Mouse (Mus musculus) layer of hippocampus, adult 8-10 months (tissue): ENCODE measurements around the gene Olfr311. TPM values are rescaled to one million over a fixed set of nuclear protein-coding genes. Genes with fewer than 3 reads are reported as not detected.

Experiments used
- DNase-seq, 2 experiments: peaks; one replicate each; pipeline ENCODE4 v3.0.0; 2022; ENCODE audit warnings: low spot score in 2 of 2
- total RNA-seq, 4 experiments: library from RNA; stranded (reverse); gene quantifications; 2 replicates each; pipeline ENCODE4 v1.2.4; 2022

Olfr311 gene
- total RNA-seq, 4 experiments from 2014 or later, result not detected

DNA sequence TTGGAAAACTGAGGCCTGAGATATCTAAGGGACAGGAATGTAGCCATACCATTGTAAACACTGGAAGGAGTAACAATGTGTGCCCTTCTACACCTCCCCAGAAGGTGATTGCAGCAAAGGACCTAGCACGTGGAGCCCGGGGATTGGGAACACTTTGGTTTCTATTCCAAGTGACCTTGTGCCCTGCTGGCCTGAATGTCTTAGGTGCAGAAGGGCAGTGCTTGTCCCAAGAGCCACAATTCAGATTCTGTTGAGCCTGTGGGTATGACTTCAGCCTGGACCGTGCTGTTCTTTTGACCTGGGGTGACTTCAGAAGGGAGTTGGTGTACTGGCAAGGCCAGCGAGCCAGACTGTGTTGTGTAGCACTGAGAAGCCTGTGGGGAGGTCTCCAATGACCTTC lies 31.9 kb downstream of the Olfr311 start:
- no peak for DNase-seq

DNA sequence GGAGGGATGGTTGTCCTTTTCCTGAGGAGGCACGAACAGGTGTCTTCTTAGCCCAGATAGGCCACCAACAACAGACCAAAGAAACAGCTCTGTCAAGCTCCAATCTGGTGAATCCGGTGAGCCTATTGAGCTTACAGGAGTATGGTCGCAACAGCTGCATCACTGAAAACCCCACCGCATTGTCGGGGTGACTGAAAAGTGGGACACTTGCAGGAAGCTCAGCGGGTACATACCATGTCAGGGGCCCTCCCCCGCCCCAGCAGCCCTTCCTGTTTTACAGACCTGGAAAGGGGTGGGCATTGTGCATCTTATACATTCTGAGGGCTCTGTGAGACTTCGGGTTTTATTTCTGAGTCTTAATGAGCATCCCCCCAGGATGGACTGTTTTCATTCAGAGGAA lies 44.7 kb downstream of the Olfr311 start:
- DNase-seq, result no peak

DNA sequence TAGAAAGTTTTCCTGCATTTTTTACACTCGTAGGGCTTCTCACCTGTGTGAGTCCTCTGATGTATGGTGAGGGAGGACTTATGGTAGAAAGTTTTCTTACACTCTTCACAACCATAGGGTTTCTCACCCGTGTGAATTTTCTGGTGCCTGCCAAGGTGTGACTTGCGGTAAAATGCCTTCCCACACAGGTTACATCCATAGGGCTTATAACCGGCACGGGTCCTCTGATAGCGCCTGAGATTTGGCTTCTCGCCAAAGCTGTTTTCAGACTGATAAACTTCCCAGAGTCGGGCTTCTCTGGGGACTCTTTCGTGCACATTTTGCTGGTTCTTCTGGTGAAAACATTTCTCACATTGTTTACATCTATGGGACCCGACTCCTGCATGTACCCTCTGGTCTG lies 51.5 kb downstream of the Olfr311 start:
- no peak for DNase-seq

Other genes starting within 250 kb of the Olfr311 start
- gene Olfr324, start 244.1 kb upstream of the Olfr311 start, total RNA-seq, result not detected
- not detected for gene 2210407C18Rik, start 223.2 kb upstream of the Olfr311 start, total RNA-seq
- gene Olfr323, start 208.8 kb upstream of the Olfr311 start, total RNA-seq, result not detected
- under 1 TPM in 2 of 4 experiments, not detected in 2; 0.14 to 0.19 TPM for gene Trim58, start 198.8 kb upstream of the Olfr311 start, total RNA-seq
- not detected for gene Olfr322, start 180.5 kb upstream of the Olfr311 start, total RNA-seq
- not detected for gene Olfr320, start 158.2 kb upstream of the Olfr311 start, total RNA-seq
- under 1 TPM in 1 of 4 experiments, not detected in 3; 0.43 TPM for gene Olfr319, start 140.1 kb upstream of the Olfr311 start, total RNA-seq
- gene Olfr318, start 115.2 kb upstream of the Olfr311 start, total RNA-seq, result under 1 TPM in 2 of 4 experiments, not detected in 2; 0.09 to 0.16 TPM
- under 1 TPM in 3 of 4 experiments, not detected in 1; 0.19 to 0.76 (median 0.43) TPM for gene Olfr317, start 100.0 kb upstream of the Olfr311 start, total RNA-seq
- 1 to 10 TPM in 2 of 4 experiments, under 1 TPM in 2; 0.59 to 1.8 (median 1.2) TPM for gene Olfr316, start 86.5 kb upstream of the Olfr311 start, total RNA-seq
- not detected for gene Olfr315, start 66.1 kb upstream of the Olfr311 start, total RNA-seq
- gene Olfr314, start 56.3 kb upstream of the Olfr311 start, total RNA-seq, result not detected
- 1 to 10 TPM; 5.4 to 7.7 (median 6.4) TPM for gene Fam183b, start 37.3 kb upstream of the Olfr311 start, total RNA-seq
- gene Olfr313, start 24.3 kb upstream of the Olfr311 start, total RNA-seq, result not detected
- not detected for gene Olfr312, start 10.0 kb upstream of the Olfr311 start, total RNA-seq
- 10 to 100 TPM; 15.8 to 24.2 (median 21.4) TPM for gene Gm12258, start 7.9 kb downstream of the Olfr311 start, total RNA-seq
- gene 2810021J22Rik, start 28.0 kb downstream of the Olfr311 start, total RNA-seq, result 10 to 100 TPM in 3 of 4 experiments, 1 to 10 TPM in 1; 7.1 to 14.0 (median 12.1) TPM
- gene Zfp39, start 65.0 kb downstream of the Olfr311 start, total RNA-seq, result 10 to 100 TPM in 2 of 4 experiments, 1 to 10 TPM in 2; 9.0 to 10.2 (median 9.8) TPM
- gene Btnl10, start 78.7 kb downstream of the Olfr311 start, total RNA-seq, result under 1 TPM in 1 of 4 experiments, not detected in 3; 0.14 TPM
- 100 to 1,000 TPM; 426 to 450 (median 442) TPM for gene Rnf187, start 99.7 kb downstream of the Olfr311 start, total RNA-seq
- gene Hist3h2ba, start 109.7 kb downstream of the Olfr311 start, total RNA-seq, result 10 to 100 TPM; 71.4 to 92.2 (median 75.7) TPM
- 10 to 100 TPM; 48.9 to 64.2 (median 56.8) TPM for gene Hist3h2a, start 115.4 kb downstream of the Olfr311 start, total RNA-seq
- 1 to 10 TPM; 2.8 to 6.3 (median 4.8) TPM for gene Trim17, start 115.4 kb downstream of the Olfr311 start, total RNA-seq
- 10 to 100 TPM; 28.4 to 32.5 (median 31.0) TPM for gene Trim11, start 138.8 kb downstream of the Olfr311 start, total RNA-seq